Mouse (Mus musculus) G1E (cell line): ENCODE results near the gene Ttbk1.

Experiments used
- CTCF ChIP-seq: IDR thresholded peaks from 2 replicates; pipeline ENCODE4 v1.5.1; 2012; ENCODE audit warnings: low read depth, low read length, inconsistent platforms, mixed read lengths
- GATA1 ChIP-seq: IDR thresholded peaks from 2 replicates; pipeline ENCODE4 v1.6.1; 2012; ENCODE audit warnings: borderline replicate concordance, low read length, inconsistent platforms, mixed read lengths
- GATA2 ChIP-seq: IDR thresholded peaks from 2 replicates; pipeline ENCODE4 v1.6.1; 2012; ENCODE audit warnings: low read depth, low read length, inconsistent platforms, borderline replicate concordance

DNA sequence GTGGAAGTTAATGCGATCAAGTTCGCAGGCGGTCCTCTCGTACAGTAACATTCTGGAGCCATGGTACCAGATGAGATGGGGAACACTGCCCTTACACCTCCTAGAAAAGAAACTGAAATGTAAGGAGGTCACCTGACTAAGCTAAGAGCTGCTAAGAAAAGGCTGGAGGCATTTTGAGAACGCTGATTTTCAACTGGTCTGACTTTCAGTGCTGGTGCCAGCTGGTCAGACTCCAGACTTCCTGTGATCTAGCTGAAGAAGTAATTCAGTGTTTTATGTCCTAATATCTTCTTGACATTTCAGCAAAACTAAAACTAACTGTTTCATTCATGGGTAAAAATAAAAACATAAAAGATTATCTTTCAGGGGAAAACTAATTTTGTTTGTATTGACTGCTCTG is 68.8 kb downstream of the Ttbk1 start:
- TF ChIP-seq CTCF (no peak), GATA1 (no peak), GATA2 (no peak)
